Mouse (Mus musculus) cortical plate, adult 2 months (tissue): ENCODE data around the gene Evc.

ENCODE experiments used
- CTCF ChIP-seq: fragments of 200-500 bp; IDR thresholded peaks from 2 replicates; pipeline ENCODE4 v1.5.1; 2011; ENCODE audit warnings: mild to moderate bottlenecking, control low read depth, low read length; ENCODE audit not compliant: insufficient read depth; ENCODE audit errors: extremely low read depth
- POLR2A ChIP-seq: fragments of 200-500 bp; IDR thresholded peaks from 2 replicates; pipeline ENCODE4 v1.6.1; 2011; ENCODE audit warnings: mild to moderate bottlenecking, low read length, control low read depth; ENCODE audit not compliant: insufficient read depth; ENCODE audit errors: extremely low read depth

GRCm38 (mm10) chr5:37243169-37243886 is 93.4 kb downstream of the Evc start:
- no peak for TF ChIP-seq CTCF
- no peak for TF ChIP-seq POLR2A
